Mouse (Mus musculus) heart, adult 2 months (tissue): ENCODE measurements around the gene Tmc8.

Experiments used
- CTCF ChIP-seq: fragments of 200-600 bp; IDR thresholded peaks from 2 replicates; pipeline ENCODE4 v1.8.1; 2022; ENCODE audit warnings: antibody characterized with exemption, mild to moderate bottlenecking, moderate library complexity
- EP300 ChIP-seq: fragments of 200-500 bp; IDR thresholded peaks from 2 replicates; pipeline ENCODE4 v1.6.1; 2011; ENCODE audit warnings: low read depth, low read length, control low read depth; ENCODE audit not compliant: insufficient read depth
- POLR2A ChIP-seq: fragments of 200-500 bp; IDR thresholded peaks from 2 replicates; pipeline ENCODE4 v1.6.1; 2011; ENCODE audit warnings: mild to moderate bottlenecking, low read depth, low read length, control low read depth; ENCODE audit not compliant: insufficient read depth

- no peak for TF ChIP-seq EP300
- TF ChIP-seq POLR2A = no peak
- no peak for TF ChIP-seq CTCF
Measured at GRCm38 (mm10) chr11:117742715-117743114, 39.2 kb upstream of the Tmc8 start.
